Mouse (Mus musculus) spleen, adult 2 months (tissue): ENCODE results near the gene Ppp4r2. TPM values are rescaled to one million over a fixed set of nuclear protein-coding genes. Genes with fewer than 3 reads are reported as not detected.

Experiments used
- DNase-seq, 2 experiments: peaks; one replicate each; pipeline versions ENCODE4 v3.0.0 to v3.0.0-alpha.2; 2012 to 2021; ENCODE audit warnings: low spot score in 2 of 2, low read depth in 1 of 2
- H3K27ac ChIP-seq: fragments of 200-500 bp; 2 replicates; pipeline ENCODE4 v1.5.1; 2012; ENCODE audit warnings: low read length, inconsistent platforms; ENCODE audit not compliant: insufficient read depth
- H3K27me3 ChIP-seq: fragments of 200-500 bp; 2 replicates; pipeline ENCODE4 v1.6.1; 2012; ENCODE audit warnings: mild to moderate bottlenecking, moderate library complexity, low read length, inconsistent platforms; ENCODE audit not compliant: control insufficient read depth, insufficient read depth
- H3K36me3 ChIP-seq: fragments of 200-500 bp; 2 replicates; pipeline ENCODE4 v1.6.1; 2012; ENCODE audit warnings: mild to moderate bottlenecking, low read length, inconsistent platforms; ENCODE audit not compliant: control insufficient read depth, insufficient read depth
- H3K4me1 ChIP-seq: fragments of 200-500 bp; 2 replicates; pipeline ENCODE4 v1.6.1; 2011; ENCODE audit warnings: inconsistent platforms; ENCODE audit not compliant: control insufficient read depth, insufficient read depth, insufficient read length
- H3K4me3 ChIP-seq: fragments of 200-500 bp; 2 replicates; pipeline ENCODE4 v1.5.1; 2011; ENCODE audit warnings: mild to moderate bottlenecking, inconsistent platforms; ENCODE audit not compliant: insufficient read depth, insufficient read length; ENCODE audit errors: extremely low read depth
- CTCF ChIP-seq: fragments of 200-500 bp; IDR thresholded peaks from 2 replicates; pipeline ENCODE4 v1.5.1; 2011; ENCODE audit warnings: mild to moderate bottlenecking, inconsistent platforms; ENCODE audit not compliant: insufficient read depth, insufficient read length, insufficient replicate concordance; ENCODE audit errors: extremely low read depth
- POLR2A ChIP-seq: fragments of 200-500 bp; IDR thresholded peaks from 2 replicates; pipeline ENCODE4 v1.6.1; 2011; ENCODE audit warnings: low read depth, low read length, inconsistent platforms
- WGBS: fragments of 180-500 bp; shearing (Covaris S2); methylation state at CpG from one replicate; pipeline ENCODE4 v1.1.7; 2018; 5-methylcytosine and 5-hydroxymethylcytosine counted together
- polyA plus RNA-seq: library from polyadenylated mRNA; depleted of rRNA; stranded (reverse); fragments of >200 nt; gene quantifications from 2 replicates; pipeline ENCODE4 v1.2.3, GENCODE M21; 2012; rRNA removed

Gene Ppp4r2
- polyA plus RNA-seq, 1 experiment = 10.1 TPM

DNA sequence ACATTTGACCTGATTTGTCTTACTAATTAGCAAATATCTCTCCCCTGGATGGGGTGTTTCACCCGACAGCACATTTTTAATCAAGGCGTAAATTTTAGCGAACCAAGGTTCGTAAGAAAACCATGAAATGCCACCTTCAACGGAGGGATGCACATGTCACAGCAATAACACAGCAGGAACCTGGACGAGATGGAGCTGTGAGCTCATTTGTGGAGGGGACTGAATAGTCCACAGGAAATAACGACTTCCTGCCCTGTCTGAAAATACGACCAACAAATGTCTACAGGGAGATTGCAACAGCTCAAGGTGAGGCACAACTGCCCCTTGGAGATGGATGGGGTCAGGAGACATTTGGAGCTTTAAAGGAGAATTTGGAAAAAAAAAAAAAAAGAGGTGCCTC is 61.8 kb downstream of the Ppp4r2 start:
- 41% methylated on average over 8 of the region's 8 CpGs for WGBS
- DNase-seq = no peak
- TF ChIP-seq CTCF = no peak
- TF ChIP-seq POLR2A = no peak
- Histone ChIP-seq H3K4me3 (no peak overlapping the region), H3K27me3 (no peaks in the 10 kb centered on the region), H3K36me3 (no peaks in the 10 kb centered on the region), H3K27ac (no peak overlapping the region), H3K4me1 (no peaks in the 10 kb centered on the region)

DNA sequence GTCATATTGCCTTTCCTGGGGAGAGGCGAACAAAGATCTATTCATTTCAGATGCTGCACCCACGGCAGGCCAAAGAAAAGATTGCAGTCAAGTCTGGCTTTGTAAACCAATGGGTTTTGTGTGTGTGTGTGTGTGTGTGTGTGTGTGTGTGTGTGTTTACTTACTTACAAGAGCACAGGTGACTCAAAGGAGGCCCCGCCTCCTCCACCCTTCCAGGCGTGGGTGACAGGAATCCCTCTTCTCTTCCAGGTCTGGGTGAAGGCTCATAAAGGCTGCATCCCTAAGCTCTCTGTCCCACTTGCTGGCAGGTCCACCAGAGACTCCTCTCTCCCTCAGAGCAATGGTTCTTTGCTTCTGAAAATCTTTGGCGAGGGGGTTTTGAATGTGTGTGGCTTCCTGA is 63.5 kb downstream of the Ppp4r2 start:
- no peak for DNase-seq
- no peak for TF ChIP-seq CTCF
- TF ChIP-seq POLR2A = no peak
- H3K27ac ChIP-seq = no peak overlapping the region
- no peaks in the 10 kb centered on the region for H3K4me1 ChIP-seq
- 88% methylated on average over 5 of the region's 5 CpGs for WGBS
- H3K27me3 ChIP-seq = no peaks in the 10 kb centered on the region
- H3K4me3 ChIP-seq = no peak overlapping the region
- no peaks in the 10 kb centered on the region for H3K36me3 ChIP-seq

DNA sequence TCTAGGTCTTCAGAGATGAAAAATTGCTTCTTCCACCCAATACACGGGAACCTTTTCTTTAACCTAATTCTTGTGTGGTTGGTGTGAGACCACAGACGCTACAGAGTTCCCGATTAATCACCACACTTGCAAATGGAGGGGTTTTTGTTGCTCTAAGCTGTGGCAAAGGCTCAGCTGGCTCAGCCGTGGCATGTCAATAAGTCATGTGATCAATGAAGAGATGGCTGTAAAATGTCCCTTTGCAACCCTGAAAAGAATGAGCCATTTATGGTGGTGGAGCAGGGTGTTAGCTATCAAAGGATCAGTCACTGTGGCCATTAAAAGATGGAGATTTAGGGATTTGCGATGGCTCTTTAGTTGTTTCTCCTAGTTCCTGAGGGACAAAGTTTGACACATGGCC is 71.0 kb downstream of the Ppp4r2 start:
- TF ChIP-seq POLR2A = no peak
- WGBS = 70% methylated on average over 5 of the region's 5 CpGs
- Histone ChIP-seq H3K4me1 (no peaks in the 10 kb centered on the region), H3K27ac (no peak overlapping the region), H3K36me3 (no peaks in the 10 kb centered on the region), H3K4me3 (no peak overlapping the region), H3K27me3 (no peaks in the 10 kb centered on the region)
- DNase-seq = no peak

DNA sequence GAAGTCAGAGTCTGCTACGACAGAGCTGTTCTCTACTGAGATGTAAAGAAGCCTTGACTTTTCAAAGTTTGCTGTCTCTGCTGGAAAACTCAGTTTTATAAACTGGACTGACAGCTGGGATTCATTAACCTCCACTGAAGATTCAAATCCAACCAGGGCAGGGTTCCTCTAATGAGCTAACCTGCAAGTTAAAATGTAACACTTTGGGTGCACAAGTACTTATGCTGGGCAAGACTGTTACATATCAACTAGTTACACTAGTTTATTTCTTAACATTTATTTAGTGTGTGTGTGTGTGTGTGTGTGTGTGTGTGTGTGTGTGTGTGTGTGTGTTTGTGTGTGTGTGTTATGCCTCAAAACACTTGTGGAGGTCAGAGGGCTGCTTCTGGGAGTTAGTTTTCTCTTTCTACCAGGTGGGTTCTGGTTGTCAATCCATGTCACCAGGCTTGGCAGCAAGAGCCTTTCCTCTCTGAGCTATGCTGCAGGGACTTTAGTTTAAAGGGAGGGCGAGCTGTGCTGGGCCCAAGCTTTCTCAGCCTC is 76.8 kb downstream of the Ppp4r2 start:
- Histone ChIP-seq H3K4me1 (no peaks in the 10 kb centered on the region), H3K4me3 (no peak overlapping the region), H3K36me3 (no peaks in the 10 kb centered on the region), H3K27ac (no peak overlapping the region), H3K27me3 (no peaks in the 10 kb centered on the region)
- TF ChIP-seq POLR2A = no peak
- no peak for TF ChIP-seq CTCF
- whole genome bisulfite sequencing = 86% methylated on average over 2 of the region's 2 CpGs
- DNase-seq = no peak

Other genes starting within 250 kb of the Ppp4r2 start
- 3.1 and 3.6 TPM in 2 replicates for gene Shq1, start 162.5 kb upstream of the Ppp4r2 start, polyA plus RNA-seq
- gene Gxylt2, start 128.9 kb upstream of the Ppp4r2 start, polyA plus RNA-seq = 0.16 and 0.53 TPM in 2 replicates